Mouse (Mus musculus) G1E-ER4 (cell line): ENCODE data around the gene Vgll2. TPM values are rescaled to one million over a fixed set of nuclear protein-coding genes. Genes with fewer than 3 reads are reported as not detected.

Experiments
- GATA1 ChIP-seq: IDR thresholded peaks from one replicate; pipeline ENCODE4 v1.8.0; 2012; ENCODE audit warnings: low read length, inconsistent platforms
- polyA plus RNA-seq: library from polyadenylated mRNA; stranded (reverse); fragments of >175 nt; gene quantifications from 2 replicates; pipeline ENCODE4 v1.2.3, GENCODE M21; 2012

The Vgll2 gene
- polyA plus RNA-seq, 1 experiment, result not detected

DNA sequence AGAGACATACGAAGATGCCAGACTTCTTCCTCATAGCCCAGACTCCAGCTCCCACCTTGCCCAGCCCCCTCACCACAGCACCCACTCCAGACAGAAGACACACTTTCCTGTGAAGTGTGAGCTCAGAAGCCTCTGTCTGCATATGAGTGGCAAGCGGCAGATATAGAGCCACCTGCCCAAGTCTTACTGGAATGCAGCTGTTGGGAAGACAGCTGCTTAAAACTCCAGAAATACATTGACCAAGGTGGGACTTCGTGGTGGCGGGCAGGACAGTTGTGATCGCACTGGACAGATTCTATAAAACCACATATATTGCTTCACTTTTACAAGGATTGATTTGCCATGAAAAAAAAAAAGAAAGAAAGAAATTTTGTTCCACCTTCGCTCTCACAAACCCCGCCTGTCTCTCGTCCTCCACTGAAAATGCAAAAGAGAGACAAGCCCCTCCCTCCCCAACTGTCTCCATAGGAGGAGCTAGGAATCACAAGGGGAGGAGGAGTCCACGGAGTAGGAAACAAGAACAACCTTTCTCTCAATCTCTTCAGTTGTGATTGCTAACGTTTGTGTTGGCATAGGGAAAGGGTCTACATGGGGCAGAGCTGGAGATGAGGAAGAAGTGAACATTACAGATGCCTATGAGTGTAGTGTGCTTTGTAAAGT, 7.2 kb downstream of the Vgll2 start:
- no peak for TF ChIP-seq GATA1

DNA sequence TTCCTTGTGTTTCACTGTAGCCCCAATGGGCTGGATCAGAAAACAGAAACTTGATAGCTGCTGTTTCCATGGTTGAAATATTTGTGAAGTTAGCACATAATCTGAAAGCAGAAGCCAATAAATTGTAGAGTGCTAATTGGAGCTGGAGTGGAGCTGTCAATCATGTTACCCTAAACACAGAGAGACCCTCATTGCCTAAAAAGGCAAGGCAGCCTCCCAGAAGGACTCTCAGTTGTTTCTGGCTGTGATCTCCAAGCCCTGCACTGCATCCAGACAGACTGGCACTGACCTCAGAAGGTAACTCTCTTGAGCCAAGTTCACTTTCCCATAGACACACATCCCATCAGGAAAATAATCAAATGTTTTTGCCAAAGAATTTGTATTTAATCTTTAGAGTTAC, 11.4 kb downstream of the Vgll2 start:
- no peak for TF ChIP-seq GATA1

DNA sequence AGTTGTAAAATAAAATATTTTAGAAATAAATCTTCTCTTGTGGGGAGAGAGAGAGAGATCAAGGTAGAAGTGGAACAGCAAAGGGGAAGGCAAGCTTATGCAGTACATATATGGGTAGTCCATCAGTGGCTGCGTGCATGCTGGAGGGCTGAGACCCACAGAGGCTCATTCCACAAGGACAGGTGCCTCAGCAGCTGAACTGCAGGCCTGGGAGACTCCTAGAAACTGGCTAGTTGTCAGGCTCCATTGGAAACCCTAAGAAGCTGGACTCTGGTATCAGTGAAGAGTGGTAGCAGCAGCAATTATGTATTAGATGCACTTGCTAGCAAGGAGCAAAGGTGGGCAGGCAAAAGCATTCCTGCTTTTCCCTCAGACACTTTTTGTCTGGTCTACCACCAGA, 17.1 kb downstream of the Vgll2 start:
- no peak for TF ChIP-seq GATA1

DNA sequence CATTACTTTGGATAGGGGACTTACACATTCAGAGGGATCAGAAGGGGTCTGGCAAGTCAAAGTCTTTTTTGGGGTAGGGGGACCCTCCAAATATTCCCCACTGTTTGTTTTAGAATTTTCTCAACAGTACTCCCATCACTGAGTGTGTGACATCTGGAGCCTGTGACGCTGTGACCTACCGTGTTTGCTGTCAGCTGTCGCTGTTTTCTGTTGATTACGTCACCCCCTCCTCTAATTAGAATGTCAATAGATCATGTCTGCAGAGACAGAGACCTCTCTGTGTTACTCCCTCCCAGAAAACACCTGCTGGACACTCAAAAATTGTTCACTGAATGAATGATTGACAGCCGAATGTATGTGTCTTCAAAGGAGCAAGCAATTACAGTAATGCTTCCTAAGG, 20.8 kb downstream of the Vgll2 start:
- no peak for TF ChIP-seq GATA1

DNA sequence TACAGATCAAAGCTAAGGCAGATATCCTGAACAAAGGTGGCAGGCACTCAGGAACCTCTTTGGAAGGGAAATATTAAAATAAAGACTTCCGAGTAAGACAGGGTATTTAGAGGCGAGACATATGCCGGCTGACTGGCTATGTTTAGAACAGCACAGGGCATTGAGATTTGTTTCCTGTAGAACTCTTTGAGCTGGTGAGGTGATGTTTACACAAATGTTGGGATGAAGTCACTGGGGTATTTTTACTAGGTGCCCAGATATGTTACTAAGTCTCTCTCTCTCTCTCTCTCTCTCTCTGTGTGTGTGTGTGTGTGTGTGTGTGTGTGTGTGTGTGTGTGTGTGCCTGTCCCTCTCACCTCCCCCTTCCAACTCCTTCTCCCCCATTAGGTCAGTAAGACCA, 26.0 kb downstream of the Vgll2 start:
- no peak for TF ChIP-seq GATA1

DNA sequence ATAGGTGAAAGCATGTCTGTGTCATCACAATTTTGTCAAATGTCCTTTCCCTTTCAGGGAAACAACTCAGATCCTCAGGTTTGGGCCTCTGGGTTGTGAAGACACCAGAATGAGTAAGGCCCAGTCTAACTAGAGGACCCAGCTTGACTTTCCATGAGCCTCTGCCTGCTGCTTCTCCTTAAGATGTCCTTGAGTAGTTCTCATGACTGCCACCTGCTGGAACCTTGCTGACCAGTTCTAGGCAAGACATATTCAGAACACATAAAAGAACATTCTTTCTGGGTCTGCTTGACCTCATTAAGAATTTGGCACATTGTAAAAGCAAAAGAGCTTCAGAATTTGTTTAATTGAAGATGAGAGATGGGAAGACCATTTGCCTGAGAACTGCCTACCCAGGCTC, 50.2 kb downstream of the Vgll2 start:
- TF ChIP-seq GATA1, result no peak

Other genes with a start within 250 kb of the Vgll2 start
- gene Ros1, start 172.7 kb downstream of the Vgll2 start, polyA plus RNA-seq, result not detected in 2 replicates
- not detected in 2 replicates for gene Dcbld1, start 211.1 kb downstream of the Vgll2 start, polyA plus RNA-seq